Mouse (Mus musculus): ENCODE measurements at regions not wholly inside any gene's neighbourhood (a gene's known extent, or its start where the extent isn't known, plus 50 kb on each side); places are given as distances from the start of the nearest gene placed in this dataset.

DNA sequence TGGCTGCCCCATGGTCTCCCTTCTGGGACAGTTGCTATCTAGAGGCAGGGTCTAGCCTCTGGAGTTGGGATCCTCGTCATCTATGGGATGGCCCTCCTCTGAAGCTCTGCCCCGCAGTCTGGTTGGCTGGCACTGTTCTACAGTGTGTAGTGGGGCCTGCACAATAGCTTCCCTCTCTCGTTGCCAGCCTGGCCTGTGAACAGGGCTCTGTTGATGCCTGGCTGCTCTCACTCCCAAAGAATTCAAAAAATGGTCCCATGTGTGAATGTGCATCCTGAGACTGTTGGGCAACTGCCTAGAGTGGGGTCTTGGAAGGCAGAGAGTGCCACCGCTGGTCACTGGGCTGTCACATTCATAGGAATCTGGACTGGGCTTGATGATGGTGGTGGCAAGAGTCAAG, 53.8 kb upstream of the Ccnd1 start:
- H3K36me3 ChIP-seq (ENCODE audit: control insufficient read depth, insufficient read depth, low read length): no peaks in the 10 kb centered on the region
- ATAC-seq: no peak
- H3K9ac ChIP-seq (ENCODE audit: low read depth, low read length): no peak overlapping the region
- no peak overlapping the region for H3K4me2 ChIP-seq (ENCODE audit: low read depth, low read length)
- WGBS: 86% methylated on average over 4 of the region's 4 CpGs
- no peak overlapping the region for H3K4me3 ChIP-seq (ENCODE audit: low read length)
- H3K9me3 ChIP-seq (ENCODE audit: control insufficient read depth, low read length): no peaks in the 10 kb centered on the region
- no peaks in the 10 kb centered on the region for H3K27me3 ChIP-seq (replicated peaks; ENCODE audit: control insufficient read depth, insufficient read depth, low read length)
- no peaks in the 10 kb centered on the region for H3K4me1 ChIP-seq (ENCODE audit: control insufficient read depth, insufficient read depth, low read length)
- no peak overlapping the region for H3K27ac ChIP-seq (ENCODE audit: low read length)

DNA sequence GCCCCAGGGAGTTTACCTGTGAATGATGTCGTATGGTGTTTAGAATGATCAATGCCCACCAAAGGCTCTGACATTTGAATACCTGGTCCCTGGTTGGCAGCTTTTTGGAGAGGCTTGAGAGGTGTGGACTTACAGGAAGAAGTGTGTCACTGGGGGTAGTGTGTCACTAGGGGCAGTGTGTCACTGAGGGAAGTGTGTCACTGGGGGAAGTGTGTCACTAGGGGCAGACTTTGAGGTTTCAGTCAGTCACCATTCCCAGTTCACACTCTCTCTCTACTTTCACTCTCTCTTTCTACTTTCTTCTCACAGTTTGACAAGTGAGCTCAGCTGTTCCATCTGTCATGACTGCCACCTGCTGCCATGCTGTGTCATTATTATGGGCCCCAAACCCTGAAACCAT, 52.0 kb upstream of the Ccnd1 start:
- H3K4me3 ChIP-seq (ENCODE audit: low read length): no peak overlapping the region

More for the DNA sequence above, 52.0 kb upstream of the Ccnd1 start:
- no peak for ATAC-seq
- Histone ChIP-seq H3K36me3 (ENCODE audit: control insufficient read depth, insufficient read depth, low read length) (no peaks in the 10 kb centered on the region), H3K4me1 (ENCODE audit: control insufficient read depth, insufficient read depth, low read length) (no peaks in the 10 kb centered on the region), H3K27me3 (replicated peaks; ENCODE audit: control insufficient read depth, insufficient read depth, low read length) (no peaks in the 10 kb centered on the region), H3K27ac (ENCODE audit: low read length) (no peak overlapping the region), H3K9me3 (ENCODE audit: control insufficient read depth, low read length) (no peaks in the 10 kb centered on the region), H3K9ac (ENCODE audit: low read depth, low read length) (no peak overlapping the region), H3K4me2 (ENCODE audit: low read depth, low read length) (no peak overlapping the region)
- WGBS: 93% methylated on average over 1 of the region's 1 CpGs

Measured in intestine, embryonic 16.5 days (tissue).